Mouse (Mus musculus) testis, adult 2 months (tissue): ENCODE measurements at regions not wholly inside any gene's neighbourhood (a gene's known extent, or its start where the extent isn't known, plus 50 kb on each side); places are given as distances from the start of the nearest gene placed in this dataset.

ENCODE experiments used
- CTCF ChIP-seq: fragments of 200-500 bp; IDR thresholded peaks from 2 replicates; pipeline ENCODE4 v1.5.1; 2012; ENCODE audit warnings: low read depth, mild to moderate bottlenecking, inconsistent platforms, low read length, moderate library complexity; ENCODE audit not compliant: control insufficient read depth, insufficient read depth, insufficient replicate concordance
- POLR2A ChIP-seq: fragments of 200-500 bp; IDR thresholded peaks from 2 replicates; pipeline ENCODE4 v1.6.1; 2012; ENCODE audit warnings: low read depth, mild to moderate bottlenecking, inconsistent platforms, low read length, moderate library complexity; ENCODE audit not compliant: control insufficient read depth

- TF ChIP-seq POLR2A: no peak
- no peak for TF ChIP-seq CTCF
Measured at GRCm38 (mm10) chr15:7574264-7574663, 176.1 kb upstream of the Egflam start.
